Mouse (Mus musculus): ENCODE data around the gene Sfmbt1. TPM values are rescaled to one million over a fixed set of nuclear protein-coding genes. Genes with fewer than 3 reads are reported as not detected.
"Not testable (repeated sequence)": the region's sequence is repeated elsewhere in the genome, so short reads cannot be mapped to it uniquely, and the experiment has no call there.

The Sfmbt1 gene
- polyA plus RNA-seq, 1 experiment from 2014 or later = 18.0 TPM

DNA sequence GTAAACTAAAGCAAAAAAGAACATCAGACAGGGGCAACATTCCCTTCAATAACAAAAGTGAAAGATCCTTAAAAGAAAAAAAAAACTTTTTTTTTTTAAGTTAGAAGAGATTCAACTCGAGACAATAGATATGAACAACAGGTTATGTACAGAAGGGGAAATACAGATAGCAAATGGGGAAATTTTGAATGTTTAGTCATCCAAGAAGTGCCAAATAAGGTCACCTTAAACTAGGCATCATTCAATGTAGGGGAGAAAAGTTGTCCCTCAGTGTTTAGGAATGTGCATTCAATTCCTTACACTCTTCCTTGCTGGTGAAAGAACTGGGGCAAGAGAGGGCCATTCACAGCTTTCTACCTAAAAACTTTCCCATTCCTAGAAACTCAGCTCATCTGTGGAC lies 880 bp upstream of the Sfmbt1 start:
- peaks cover 10% of the 10 kb centered on the region for H3K27me3 ChIP-seq (ENCODE audit: control insufficient read depth, insufficient read depth, low read length)
- H3K9ac ChIP-seq (ENCODE audit: low read depth, low read length) = no peak overlapping the region
- 79% methylated on average over 1 of the region's 1 CpGs for WGBS
- no peak overlapping the region for H3K27ac ChIP-seq (ENCODE audit: low read depth, low read length)
- no peak for ATAC-seq (ENCODE audit: low FRiP score, low TSS enrichment)
- H3K4me3 ChIP-seq (ENCODE audit: low read length) = no peak overlapping the region
- H3K36me3 ChIP-seq (ENCODE audit: control insufficient read depth, insufficient read depth, low read length) = no peaks in the 10 kb centered on the region
- H3K4me1 ChIP-seq (ENCODE audit: control insufficient read depth, insufficient read depth, low read length) = peaks cover 7% of the 10 kb centered on the region
- no peak overlapping the region for H3K4me2 ChIP-seq (replicated peaks; ENCODE audit: low read depth, low read length)
- no peaks in the 10 kb centered on the region for H3K9me3 ChIP-seq (ENCODE audit: control insufficient read depth, low read length)

GRCm38 (mm10) chr14:30715618-30716050 lies 985 bp downstream of the Sfmbt1 start:
- WGBS = under 1% methylated on average over 35 of the region's 68 CpGs

GRCm38 (mm10) chr14:30716051-30716952 lies 1.7 kb downstream of the Sfmbt1 start:
- WGBS = under 1% methylated on average over 79 of the region's 106 CpGs

More at GRCm38 (mm10) chr14:30715618-30716050, 985 bp downstream of the Sfmbt1 start:
- Histone ChIP-seq H3K27me3 (ENCODE audit: control insufficient read depth, insufficient read depth, low read length) (peaks cover 10% of the 10 kb centered on the region), H3K27ac (ENCODE audit: low read depth, low read length) (peak overlapping the region; percentile 77), H3K36me3 (ENCODE audit: control insufficient read depth, insufficient read depth, low read length) (no peaks in the 10 kb centered on the region), H3K4me3 (ENCODE audit: low read length) (peak overlapping the region; percentile 88), H3K9ac (ENCODE audit: low read depth, low read length) (peak overlapping the region; percentile 93), H3K4me1 (ENCODE audit: control insufficient read depth, insufficient read depth, low read length) (peaks cover 7% of the 10 kb centered on the region), H3K4me2 (replicated peaks; ENCODE audit: low read depth, low read length) (peak overlapping the region; percentile 84), H3K9me3 (ENCODE audit: control insufficient read depth, low read length) (no peaks in the 10 kb centered on the region)
- ATAC-seq (ENCODE audit: low FRiP score, low TSS enrichment) = peak; percentile 86

DNA sequence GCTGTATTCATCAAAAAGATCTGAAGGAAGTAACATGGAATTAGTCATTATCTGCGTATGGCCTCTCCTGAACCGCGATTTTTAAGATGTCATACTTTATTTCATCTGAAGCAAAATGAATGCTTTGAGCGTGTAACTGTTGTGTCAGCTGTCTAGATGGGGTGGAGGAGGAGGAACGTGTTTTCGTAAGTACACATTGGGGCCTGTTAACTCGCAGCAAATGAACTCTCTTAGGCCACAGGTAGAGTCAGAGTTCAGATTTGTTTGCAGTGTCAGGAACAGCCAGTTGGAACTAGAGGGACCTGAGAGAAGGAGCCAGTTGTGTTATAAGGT lies 2.3 kb downstream of the Sfmbt1 start:
- ATAC-seq (ENCODE audit: low FRiP score, low TSS enrichment) = no peak
- Histone ChIP-seq H3K27me3 (ENCODE audit: control insufficient read depth, insufficient read depth, low read length) (peaks cover 10% of the 10 kb centered on the region), H3K9me3 (ENCODE audit: control insufficient read depth, low read length) (no peaks in the 10 kb centered on the region), H3K4me3 (ENCODE audit: low read length) (peak overlapping the region; percentile 88), H3K27ac (ENCODE audit: low read depth, low read length) (no peak overlapping the region), H3K4me1 (ENCODE audit: control insufficient read depth, insufficient read depth, low read length) (peaks cover 7% of the 10 kb centered on the region), H3K4me2 (replicated peaks; ENCODE audit: low read depth, low read length) (peak overlapping the region; percentile 84), H3K36me3 (ENCODE audit: control insufficient read depth, insufficient read depth, low read length) (no peaks in the 10 kb centered on the region), H3K9ac (ENCODE audit: low read depth, low read length) (peak overlapping the region; percentile 93)
- WGBS = 6% methylated on average over 7 of the region's 7 CpGs

More at GRCm38 (mm10) chr14:30716051-30716952, 1.7 kb downstream of the Sfmbt1 start:
- Histone ChIP-seq H3K4me3 (ENCODE audit: low read length) (peak overlapping the region; percentile 88), H3K36me3 (ENCODE audit: control insufficient read depth, insufficient read depth, low read length) (no peaks in the 10 kb centered on the region), H3K27ac (ENCODE audit: low read depth, low read length) (peak overlapping the region; percentile 77), H3K4me2 (replicated peaks; ENCODE audit: low read depth, low read length) (peak overlapping the region; percentile 84), H3K9me3 (ENCODE audit: control insufficient read depth, low read length) (no peaks in the 10 kb centered on the region), H3K27me3 (ENCODE audit: control insufficient read depth, insufficient read depth, low read length) (peaks cover 10% of the 10 kb centered on the region), H3K9ac (ENCODE audit: low read depth, low read length) (peak overlapping the region; percentile 93), H3K4me1 (ENCODE audit: control insufficient read depth, insufficient read depth, low read length) (peaks cover 7% of the 10 kb centered on the region)
- ATAC-seq (ENCODE audit: low FRiP score, low TSS enrichment) = peak; percentile 44

GRCm38 (mm10) chr14:30718696-30719095 lies 4.0 kb downstream of the Sfmbt1 start:
- not testable (repeated sequence) for H3K4me3 ChIP-seq (ENCODE audit: low read length); H3K9me3 ChIP-seq (ENCODE audit: control insufficient read depth, low read length); H3K9ac ChIP-seq (ENCODE audit: low read depth, low read length); H3K4me2 ChIP-seq (replicated peaks; ENCODE audit: low read depth, low read length); H3K36me3 ChIP-seq (ENCODE audit: control insufficient read depth, insufficient read depth, low read length); H3K27ac ChIP-seq (ENCODE audit: low read depth, low read length); H3K27me3 ChIP-seq (ENCODE audit: control insufficient read depth, insufficient read depth, low read length); ATAC-seq (ENCODE audit: low FRiP score, low TSS enrichment); H3K4me1 ChIP-seq (ENCODE audit: control insufficient read depth, insufficient read depth, low read length)
- WGBS = 87% methylated on average over 1 of the region's 1 CpGs

DNA sequence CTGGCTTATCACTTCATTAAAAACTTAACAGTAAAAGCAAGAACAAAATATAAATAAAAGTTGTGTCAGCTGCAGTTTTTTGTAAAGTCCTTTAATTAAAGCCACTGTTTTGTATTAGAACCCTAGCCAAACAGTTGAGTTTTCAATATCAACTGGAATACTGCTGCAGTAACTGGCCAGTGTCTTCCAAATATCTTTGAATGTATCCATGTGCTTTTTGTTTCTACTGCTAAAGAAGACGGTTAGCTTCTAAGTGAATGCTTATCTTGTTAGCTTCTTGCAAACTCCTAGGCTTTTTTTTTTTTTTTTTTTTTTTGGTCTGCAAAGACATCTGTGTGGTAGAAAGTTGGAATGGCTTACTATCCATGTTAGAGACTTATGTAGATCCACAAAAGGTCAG lies 4.9 kb downstream of the Sfmbt1 start:
- Histone ChIP-seq H3K36me3 (ENCODE audit: control insufficient read depth, insufficient read depth, low read length) (no peaks in the 10 kb centered on the region), H3K4me2 (replicated peaks; ENCODE audit: low read depth, low read length) (no peak overlapping the region), H3K27ac (ENCODE audit: low read depth, low read length) (no peak overlapping the region), H3K4me1 (ENCODE audit: control insufficient read depth, insufficient read depth, low read length) (peaks cover 7% of the 10 kb centered on the region), H3K4me3 (ENCODE audit: low read length) (no peak overlapping the region), H3K9me3 (ENCODE audit: control insufficient read depth, low read length) (no peaks in the 10 kb centered on the region), H3K9ac (ENCODE audit: low read depth, low read length) (no peak overlapping the region), H3K27me3 (ENCODE audit: control insufficient read depth, insufficient read depth, low read length) (peaks cover 7% of the 10 kb centered on the region; the same call in 1 of the 2 replicates)
- 83% methylated on average over 1 of the region's 1 CpGs for WGBS
- ATAC-seq (ENCODE audit: low FRiP score, low TSS enrichment) = no peak

GRCm38 (mm10) chr14:30721850-30722249 lies 7.2 kb downstream of the Sfmbt1 start:
- Histone ChIP-seq H3K27ac (ENCODE audit: low read depth, low read length) (no peak overlapping the region), H3K4me1 (ENCODE audit: control insufficient read depth, insufficient read depth, low read length) (peaks cover 2% of the 10 kb centered on the region), H3K4me3 (ENCODE audit: low read length) (no peak overlapping the region), H3K27me3 (ENCODE audit: control insufficient read depth, insufficient read depth, low read length) (no peaks in the 10 kb centered on the region), H3K9ac (ENCODE audit: low read depth, low read length) (no peak overlapping the region), H3K36me3 (ENCODE audit: control insufficient read depth, insufficient read depth, low read length) (no peaks in the 10 kb centered on the region), H3K4me2 (replicated peaks; ENCODE audit: low read depth, low read length) (no peak overlapping the region), H3K9me3 (ENCODE audit: control insufficient read depth, low read length) (no peaks in the 10 kb centered on the region)
- WGBS = 95% methylated on average over 1 of the region's 1 CpGs
- ATAC-seq (ENCODE audit: low FRiP score, low TSS enrichment) = no peak

GRCm38 (mm10) chr14:30722406-30722805 lies 7.8 kb downstream of the Sfmbt1 start:
- 82% methylated on average over 5 of the region's 5 CpGs for WGBS
- Histone ChIP-seq H3K27ac (ENCODE audit: low read depth, low read length) (no peak overlapping the region), H3K9me3 (ENCODE audit: control insufficient read depth, low read length) (no peaks in the 10 kb centered on the region), H3K36me3 (ENCODE audit: control insufficient read depth, insufficient read depth, low read length) (no peaks in the 10 kb centered on the region), H3K27me3 (ENCODE audit: control insufficient read depth, insufficient read depth, low read length) (no peaks in the 10 kb centered on the region), H3K4me1 (ENCODE audit: control insufficient read depth, insufficient read depth, low read length) (no peaks in the 10 kb centered on the region), H3K4me3 (ENCODE audit: low read length) (no peak overlapping the region), H3K9ac (ENCODE audit: low read depth, low read length) (no peak overlapping the region), H3K4me2 (replicated peaks; ENCODE audit: low read depth, low read length) (no peak overlapping the region)
- ATAC-seq (ENCODE audit: low FRiP score, low TSS enrichment) = no peak

DNA sequence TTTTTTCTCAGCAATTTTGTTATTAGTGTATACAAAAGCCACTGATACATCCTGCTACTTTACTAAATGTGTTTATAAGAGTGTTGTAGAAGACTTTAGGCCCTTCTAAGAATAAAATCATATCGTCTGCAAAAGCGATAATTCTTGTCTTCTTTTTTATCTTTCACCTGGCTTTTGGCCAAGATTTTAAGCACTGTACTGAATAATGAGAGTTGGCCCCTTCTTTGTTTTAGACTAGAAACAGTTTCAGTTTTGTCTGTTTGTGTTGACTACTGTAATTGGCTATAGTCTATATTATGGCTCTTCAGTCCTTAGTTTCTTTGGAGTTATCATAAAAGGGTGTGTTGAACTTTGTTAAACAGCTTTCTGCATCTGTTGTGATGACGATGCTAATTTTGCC lies 17.2 kb downstream of the Sfmbt1 start:
- Histone ChIP-seq H3K4me1 (ENCODE audit: control insufficient read depth, insufficient read depth, low read length) (no peaks in the 10 kb centered on the region), H3K4me2 (replicated peaks; ENCODE audit: low read depth, low read length) (no peak overlapping the region), H3K27me3 (ENCODE audit: control insufficient read depth, insufficient read depth, low read length) (no peaks in the 10 kb centered on the region), H3K9ac (ENCODE audit: low read depth, low read length) (no peak overlapping the region), H3K4me3 (ENCODE audit: low read length) (no peak overlapping the region), H3K9me3 (ENCODE audit: control insufficient read depth, low read length) (no peaks in the 10 kb centered on the region), H3K27ac (ENCODE audit: low read depth, low read length) (no peak overlapping the region), H3K36me3 (ENCODE audit: control insufficient read depth, insufficient read depth, low read length) (no peaks in the 10 kb centered on the region)
- WGBS = 81% methylated on average over 3 of the region's 3 CpGs
- no peak for ATAC-seq (ENCODE audit: low FRiP score, low TSS enrichment)
